ENCODE assay signal across 12 mouse cellular contexts in genomic region chr11:118360491-118360890, GRCm38 (mm10). TPM values are rescaled to one million over a fixed set of nuclear protein-coding genes. Genes with fewer than 3 reads are reported as not detected.
A peak's percentile ranks its signal among the peaks of the same experiment; 100 is the strongest.
DNase-seq lines count a peak whose midpoint lies in the region; ATAC-seq lines count a peak whose summit lies in the region.
"Had no signal": no experiment of that assay in that cellular context is flagged by ENCODE, and none has a peak within 500 bp of the region (broad histone marks: within the 10 kb centered on the region; RNA-seq: fewer than 3 reads in every experiment).

No protein-coding gene starts in this region.

- intact Hi-C loops in left cerebral cortex, postnatal 25 days (cut with DNase I) = no loop called here

- H3K27me3 ChIP-seq in limb, embryonic 10.5 days (ENCODE audit: low read depth, poor library complexity, severe bottlenecking) = no peaks in the 10 kb centered on the region
- no peaks in the 10 kb centered on the region for H3K27me3 ChIP-seq in stomach, embryonic 14.5 days (ENCODE audit: control insufficient read depth, insufficient read depth, low read length)
- H3K27me3 ChIP-seq: embryonic facial prominence, embryonic 12.5 days; Patski had no signal

- 77% methylated on average over 7 of the region's 7 CpGs for WGBS in limb, embryonic 10.5 days
- 55% methylated on average over 7 of the region's 7 CpGs for WGBS in stomach, embryonic 14.5 days

- no peak overlapping the region; the same call in 1 of the 2 replicates for H3K9ac ChIP-seq in stomach, embryonic 14.5 days (replicated peaks; ENCODE audit: low read depth, low read length)
- H3K9ac ChIP-seq: embryonic facial prominence, embryonic 12.5 days; liver, postnatal 0 days had no signal

- H3K27ac ChIP-seq in limb, embryonic 10.5 days = peak overlapping the region; percentile 43; the same call in 1 of the 2 replicates
- 0 out of 2 replicates have a peak overlapping the region, but pooled peaks have one; percentile 33 for H3K27ac ChIP-seq in stomach, embryonic 14.5 days (ENCODE audit: low read length)
- H3K27ac ChIP-seq: embryonic facial prominence, embryonic 12.5 days had no signal

- H3K9me3 ChIP-seq in limb, embryonic 10.5 days (replicated peaks) = no peaks in the 10 kb centered on the region
- no peaks in the 10 kb centered on the region for H3K9me3 ChIP-seq in stomach, embryonic 14.5 days (ENCODE audit: control insufficient read depth, low read depth, low read length)
- H3K9me3 ChIP-seq: embryonic facial prominence, embryonic 12.5 days had no signal

- H3K4me3 ChIP-seq in limb, embryonic 10.5 days = no peak overlapping the region
- H3K4me3 ChIP-seq in stomach, embryonic 14.5 days (ENCODE audit: low read depth, low read length) = no peak overlapping the region
- H3K4me3 ChIP-seq: embryonic facial prominence, embryonic 12.5 days had no signal

- no peaks in the 10 kb centered on the region for H3K36me3 ChIP-seq in limb, embryonic 10.5 days
- no peaks in the 10 kb centered on the region for H3K36me3 ChIP-seq in stomach, embryonic 14.5 days (ENCODE audit: control insufficient read depth, insufficient read depth, low read length)
- H3K36me3 ChIP-seq: embryonic facial prominence, embryonic 12.5 days had no signal

- H3K4me2 ChIP-seq in stomach, embryonic 14.5 days (replicated peaks; ENCODE audit: low read depth, low read length) = no peak overlapping the region
- H3K4me2 ChIP-seq: embryonic facial prominence, embryonic 12.5 days had no signal

- DNase-seq in cerebellum, postnatal 14 days = peak; percentile 52 to 60
- DNase-seq in cerebellum, adult 11 months = no peak
- DNase-seq in ovary, adult 18-20 months (ENCODE audit: low spot score) = peak; percentile 34
- no peak for DNase-seq in ovary, postnatal 10 days (ENCODE audit: low spot score)
- DNase-seq in limb, embryonic 10.5 days (ENCODE audit: low spot score) = no peak
- no peak for DNase-seq in left cerebral cortex, postnatal 25 days (ENCODE audit: low spot score in 2 of 2)
- DNase-seq in c-Kit-positive CD71-positive TER-119-positive erythroid progenitor cells, embryonic 14.5 days (ENCODE audit: low spot score) = no peak
- DNase-seq: liver, postnatal 0 days had no signal

- no peak for ATAC-seq in stomach, embryonic 14.5 days (ENCODE audit: insufficient number of reproducible peaks, insufficient read depth, low FRiP score, low read depth)
- ATAC-seq: liver, postnatal 0 days; Patski had no signal

- H3K4me1 ChIP-seq in limb, embryonic 10.5 days = peaks cover 58% of the 10 kb centered on the region
- peaks cover 42% of the 10 kb centered on the region for H3K4me1 ChIP-seq in stomach, embryonic 14.5 days (ENCODE audit: control insufficient read depth, insufficient read depth, low read length)

RNA-seq across cellular contexts. Expression of gene Timp2, which starts 5.0 kb away (rescaled TPM):
- 35.4 and 49.6 TPM in 2 replicates for polyA plus RNA-seq in limb, embryonic 10.5 days (2016; fragmentation: Nextera tagmentation; extraction: Ambion mirVana)
- 101 and 109 TPM in 2 replicates for polyA plus RNA-seq in stomach, embryonic 14.5 days (2014; fragmentation: Nextera tagmentation; extraction: Ambion mirVana)
- total RNA-seq in left cerebral cortex, postnatal 25 days (2021) = 100 to 1,000 TPM; 254 to 273 TPM

RNA-seq across cellular contexts. Expression of gene Cep295nl, which starts 18.2 kb away (rescaled TPM):
- polyA plus RNA-seq in limb, embryonic 10.5 days (2016; fragmentation: Nextera tagmentation; extraction: Ambion mirVana) = 0.61 and 1.1 TPM in 2 replicates
- 0.62 TPM in 1 of 2 replicates, not detected in the other for polyA plus RNA-seq in stomach, embryonic 14.5 days (2014; fragmentation: Nextera tagmentation; extraction: Ambion mirVana)
- 1 to 10 TPM in 1 of 2 experiments, under 1 TPM in 1; 0.66 to 1.2 TPM for total RNA-seq in left cerebral cortex, postnatal 25 days (2021)
- polyA plus RNA-seq: small intestine, adult 2 months had no signal

RNA-seq across cellular contexts. Expression of gene Lgals3bp, which starts 41.4 kb away (rescaled TPM):
- polyA plus RNA-seq in limb, embryonic 10.5 days (2016; fragmentation: Nextera tagmentation; extraction: Ambion mirVana) = 2.7 and 3.4 TPM in 2 replicates
- polyA plus RNA-seq in stomach, embryonic 14.5 days (2014; fragmentation: Nextera tagmentation; extraction: Ambion mirVana) = 39.0 and 39.2 TPM in 2 replicates
- 10 to 100 TPM; 14.2 to 15.2 TPM for total RNA-seq in left cerebral cortex, postnatal 25 days (2021)

RNA-seq across cellular contexts. Expression of gene Cant1, which starts 58.4 kb away (rescaled TPM):
- 24.1 and 25.9 TPM in 2 replicates for polyA plus RNA-seq in limb, embryonic 10.5 days (2016; fragmentation: Nextera tagmentation; extraction: Ambion mirVana)
- 21.8 and 25.7 TPM in 2 replicates for polyA plus RNA-seq in stomach, embryonic 14.5 days (2014; fragmentation: Nextera tagmentation; extraction: Ambion mirVana)
- total RNA-seq in left cerebral cortex, postnatal 25 days (2021) = 10 to 100 TPM; 37.4 to 40.7 TPM

Comparison
In these comparisons a context has a peak if more than half of its experiments do, and no peak if none do; other contexts are left out.
1. DNase-seq: peak in cerebellum, postnatal 14 days (2 of 2) and ovary, adult 18-20 months (single experiment); none in cerebellum, adult 11 months (single experiment), ovary, postnatal 10 days (single experiment), limb, embryonic 10.5 days (single experiment), left cerebral cortex, postnatal 25 days (0 of 2) and c-Kit-positive CD71-positive TER-119-positive erythroid progenitor cells, embryonic 14.5 days (single experiment).